Mouse (Mus musculus) liver, embryonic 12.5 days (tissue): ENCODE measurements around the gene Phxr2. TPM values are rescaled to one million over a fixed set of nuclear protein-coding genes. Genes with fewer than 3 reads are reported as not detected.

Experiments used
- ATAC-seq: fragments of 200-750 bp; cut with Nextera tagmentation; 2 replicates; pipeline ENCODE4 v1.8.0; 2017; ENCODE audit warnings: moderate number of reproducible peaks, mild to moderate bottlenecking, moderate library complexity
- H3K27ac ChIP-seq: fragments of 300-500 bp; sonication (generic); 2 replicates; pipeline ENCODE4 v1.5.1; 2016; ENCODE audit warnings: mild to moderate bottlenecking
- H3K27me3 ChIP-seq: fragments of 300-500 bp; sonication (generic); replicated peaks from 2 replicates; pipeline ENCODE4 v1.6.1; 2016; ENCODE audit warnings: mild to moderate bottlenecking, moderate library complexity
- H3K36me3 ChIP-seq: fragments of 300-500 bp; sonication (generic); 2 replicates; pipeline ENCODE4 v1.6.1; 2016; ENCODE audit warnings: mild to moderate bottlenecking, moderate library complexity
- H3K4me1 ChIP-seq: fragments of 300-500 bp; sonication (generic); 2 replicates; pipeline ENCODE4 v1.6.1; 2016
- H3K4me2 ChIP-seq: fragments of 300-500 bp; sonication (generic); 2 replicates; pipeline ENCODE4 v1.6.1; 2016; ENCODE audit warnings: mild to moderate bottlenecking, moderate library complexity
- H3K4me3 ChIP-seq: fragments of 300-500 bp; sonication (generic); 2 replicates; pipeline ENCODE4 v1.5.1; 2016; ENCODE audit warnings: mild to moderate bottlenecking, moderate library complexity
- H3K9ac ChIP-seq: fragments of 300-500 bp; sonication (generic); 2 replicates; pipeline ENCODE4 v1.6.1; 2016; ENCODE audit warnings: mild to moderate bottlenecking, moderate library complexity
- H3K9me3 ChIP-seq: fragments of 300-500 bp; sonication (generic); replicated peaks from 2 replicates; pipeline ENCODE4 v1.6.1; 2016; ENCODE audit warnings: mild to moderate bottlenecking, moderate library complexity
- WGBS: fragments of 180-500 bp; shearing (Covaris S2); methylation state at CpG from one replicate; pipeline ENCODE4 v1.1.7; 2016; ENCODE audit not compliant: insufficient replicate concordance; 5-methylcytosine and 5-hydroxymethylcytosine counted together
- polyA plus RNA-seq: library from polyadenylated mRNA; unstranded; fragments of >200 nt; fragmentation: Nextera tagmentation; extraction: Ambion mirVana; gene quantifications from 2 replicates; pipeline ENCODE4 v1.2.1, GENCODE M21; 2016

Phxr2 gene
- polyA plus RNA-seq, 1 experiment from 2014 or later: not detected

- no peak for ATAC-seq
- Histone ChIP-seq H3K9ac (no peak overlapping the region), H3K27ac (no peak overlapping the region), H3K4me3 (no peak overlapping the region), H3K4me1 (peaks cover 8% of the 10 kb centered on the region; the same call in 1 of the 2 replicates), H3K36me3 (peaks cover 13% of the 10 kb centered on the region; the same call in 1 of the 2 replicates), H3K4me2 (no peak overlapping the region), H3K9me3 (no peaks in the 10 kb centered on the region), H3K27me3 (no peaks in the 10 kb centered on the region)
- WGBS: 61% methylated on average over 5 of the region's 5 CpGs
Measured at GRCm38 (mm10) chr10:99131298-99131697, 5.2 kb upstream of the Phxr2 start.

GRCm38 (mm10) chr10:99130611-99131010 lies 4.5 kb upstream of the Phxr2 start:
- no peak overlapping the region for H3K4me2 ChIP-seq
- no peak overlapping the region for H3K27ac ChIP-seq
- H3K4me1 ChIP-seq: peaks cover 8% of the 10 kb centered on the region; the same call in 1 of the 2 replicates
- no peak overlapping the region for H3K4me3 ChIP-seq
- H3K27me3 ChIP-seq: no peaks in the 10 kb centered on the region
- 30% methylated on average over 6 of the region's 6 CpGs for WGBS
- no peak; the same call in 1 of the 2 replicates for ATAC-seq
- H3K36me3 ChIP-seq: peaks cover 16% of the 10 kb centered on the region; the same call in 1 of the 2 replicates
- no peaks in the 10 kb centered on the region for H3K9me3 ChIP-seq
- H3K9ac ChIP-seq: no peak overlapping the region

GRCm38 (mm10) chr10:99127691-99128261 lies 1.7 kb upstream of the Phxr2 start:
- H3K27me3 ChIP-seq: no peaks in the 10 kb centered on the region
- 54% methylated on average over 11 of the region's 11 CpGs for WGBS
- H3K4me2 ChIP-seq: no peak overlapping the region
- peaks cover 8% of the 10 kb centered on the region; the same call in 1 of the 2 replicates for H3K4me1 ChIP-seq
- 0 out of 2 replicates have a peak, but pooled peaks have one; percentile 27 for ATAC-seq
- H3K4me3 ChIP-seq: no peak overlapping the region
- H3K9me3 ChIP-seq: no peaks in the 10 kb centered on the region
- 0 out of 2 replicates have a peak overlapping the region, but pooled peaks have one; percentile 45 for H3K27ac ChIP-seq
- H3K9ac ChIP-seq: no peak overlapping the region
- H3K36me3 ChIP-seq: peaks cover 16% of the 10 kb centered on the region; the same call in 1 of the 2 replicates

- no peaks in the 10 kb centered on the region for H3K27me3 ChIP-seq
- H3K9me3 ChIP-seq: no peaks in the 10 kb centered on the region
- H3K27ac ChIP-seq: no peak overlapping the region
- no peak overlapping the region for H3K4me2 ChIP-seq
- peak; percentile 17; the same call in 1 of the 2 replicates for ATAC-seq
- no peak overlapping the region for H3K9ac ChIP-seq
- H3K4me1 ChIP-seq: peaks cover 8% of the 10 kb centered on the region; the same call in 1 of the 2 replicates
- H3K36me3 ChIP-seq: peaks cover 16% of the 10 kb centered on the region; the same call in 1 of the 2 replicates
- WGBS: 60% methylated on average over 14 of the region's 14 CpGs
- no peak overlapping the region for H3K4me3 ChIP-seq
Measured at GRCm38 (mm10) chr10:99126954-99127353, 829 bp upstream of the Phxr2 start.

- no peaks in the 10 kb centered on the region for H3K27me3 ChIP-seq
- no peaks in the 10 kb centered on the region for H3K9me3 ChIP-seq
- 67% methylated on average over 4 of the region's 4 CpGs for WGBS
- no peak for ATAC-seq
- H3K4me3 ChIP-seq: no peak overlapping the region
- H3K4me2 ChIP-seq: no peak overlapping the region
- H3K36me3 ChIP-seq: no peaks in the 10 kb centered on the region; the same call in 1 of the 2 replicates
- H3K27ac ChIP-seq: no peak overlapping the region
- H3K4me1 ChIP-seq: peaks cover 18% of the 10 kb centered on the region
- H3K9ac ChIP-seq: no peak overlapping the region
Measured at GRCm38 (mm10) chr10:99119471-99119870, 6.7 kb downstream of the Phxr2 start.

- Histone ChIP-seq H3K27me3 (no peaks in the 10 kb centered on the region), H3K4me3 (no peak overlapping the region), H3K27ac (no peak overlapping the region), H3K9ac (no peak overlapping the region), H3K4me1 (peaks cover 18% of the 10 kb centered on the region), H3K9me3 (no peaks in the 10 kb centered on the region), H3K4me2 (no peak overlapping the region), H3K36me3 (no peaks in the 10 kb centered on the region; the same call in 1 of the 2 replicates)
- 71% methylated on average over 6 of the region's 6 CpGs for WGBS
- ATAC-seq: no peak
Measured at GRCm38 (mm10) chr10:99118697-99119096, 7.4 kb downstream of the Phxr2 start.

GRCm38 (mm10) chr10:99117876-99118275 lies 8.2 kb downstream of the Phxr2 start:
- Histone ChIP-seq H3K4me2 (no peak overlapping the region), H3K9me3 (no peaks in the 10 kb centered on the region), H3K27ac (no peak overlapping the region), H3K4me1 (peaks cover 22% of the 10 kb centered on the region), H3K9ac (no peak overlapping the region), H3K27me3 (no peaks in the 10 kb centered on the region), H3K4me3 (no peak overlapping the region), H3K36me3 (no peaks in the 10 kb centered on the region; the same call in 1 of the 2 replicates)
- 67% methylated on average over 10 of the region's 10 CpGs for WGBS
- no peak for ATAC-seq

GRCm38 (mm10) chr10:99116650-99117615 lies 9.2 kb downstream of the Phxr2 start:
- no peak for ATAC-seq
- WGBS: 79% methylated on average over 16 of the region's 16 CpGs

GRCm38 (mm10) chr10:99116237-99116632 lies 9.9 kb downstream of the Phxr2 start:
- no peak for ATAC-seq

More at GRCm38 (mm10) chr10:99116650-99117615, 9.2 kb downstream of the Phxr2 start:
- no peak overlapping the region for H3K9ac ChIP-seq
- no peak overlapping the region for H3K27ac ChIP-seq
- H3K4me3 ChIP-seq: no peak overlapping the region
- no peaks in the 10 kb centered on the region; the same call in 1 of the 2 replicates for H3K36me3 ChIP-seq
- H3K27me3 ChIP-seq: no peaks in the 10 kb centered on the region
- H3K4me1 ChIP-seq: peaks cover 22% of the 10 kb centered on the region
- no peak overlapping the region for H3K4me2 ChIP-seq
- no peaks in the 10 kb centered on the region for H3K9me3 ChIP-seq

GRCm38 (mm10) chr10:99115471-99116236 lies 10.5 kb downstream of the Phxr2 start:
- Histone ChIP-seq H3K4me2 (no peak overlapping the region), H3K36me3 (peaks cover 7% of the 10 kb centered on the region), H3K4me3 (no peak overlapping the region), H3K9me3 (no peaks in the 10 kb centered on the region), H3K9ac (no peak overlapping the region), H3K4me1 (peaks cover 22% of the 10 kb centered on the region), H3K27ac (no peak overlapping the region), H3K27me3 (no peaks in the 10 kb centered on the region)
- 0 out of 2 replicates have a peak, but pooled peaks have one; percentile 36 for ATAC-seq
- WGBS: 51% methylated on average over 18 of the region's 18 CpGs

More at GRCm38 (mm10) chr10:99116237-99116632, 9.9 kb downstream of the Phxr2 start:
- H3K27me3 ChIP-seq: no peaks in the 10 kb centered on the region
- H3K4me3 ChIP-seq: no peak overlapping the region
- no peaks in the 10 kb centered on the region for H3K9me3 ChIP-seq
- peaks cover 22% of the 10 kb centered on the region for H3K4me1 ChIP-seq
- 72% methylated on average over 8 of the region's 8 CpGs for WGBS
- no peak overlapping the region for H3K4me2 ChIP-seq
- no peak overlapping the region for H3K9ac ChIP-seq
- H3K27ac ChIP-seq: no peak overlapping the region
- H3K36me3 ChIP-seq: peaks cover under 1% of the 10 kb centered on the region; the same call in 1 of the 2 replicates

- H3K27ac ChIP-seq: no peak overlapping the region
- no peak overlapping the region for H3K4me2 ChIP-seq
- H3K4me3 ChIP-seq: no peak overlapping the region
- no peak for ATAC-seq
- H3K9me3 ChIP-seq: peaks cover 3% of the 10 kb centered on the region; the same call in 1 of the 2 replicates
- WGBS: 77% methylated on average over 8 of the region's 8 CpGs
- H3K36me3 ChIP-seq: peaks cover 19% of the 10 kb centered on the region
- no peaks in the 10 kb centered on the region for H3K27me3 ChIP-seq
- peaks cover 22% of the 10 kb centered on the region for H3K4me1 ChIP-seq
- no peak overlapping the region for H3K9ac ChIP-seq
Measured at GRCm38 (mm10) chr10:99114295-99114694, 11.8 kb downstream of the Phxr2 start.
